Mouse (Mus musculus) stomach, postnatal 0 days (tissue): ENCODE data around the gene Tas2r135.

ENCODE experiments used
- CTCF ChIP-seq: IDR thresholded peaks from 2 replicates; pipeline ENCODE4 v1.5.1; 2016; ENCODE audit warnings: antibody characterized with exemption, low read depth, mild to moderate bottlenecking, moderate library complexity
- EP300 ChIP-seq: optimal IDR thresholded peaks from 2 replicates; pipeline ENCODE3; 2016; ENCODE audit warnings: antibody characterized with exemption

DNA sequence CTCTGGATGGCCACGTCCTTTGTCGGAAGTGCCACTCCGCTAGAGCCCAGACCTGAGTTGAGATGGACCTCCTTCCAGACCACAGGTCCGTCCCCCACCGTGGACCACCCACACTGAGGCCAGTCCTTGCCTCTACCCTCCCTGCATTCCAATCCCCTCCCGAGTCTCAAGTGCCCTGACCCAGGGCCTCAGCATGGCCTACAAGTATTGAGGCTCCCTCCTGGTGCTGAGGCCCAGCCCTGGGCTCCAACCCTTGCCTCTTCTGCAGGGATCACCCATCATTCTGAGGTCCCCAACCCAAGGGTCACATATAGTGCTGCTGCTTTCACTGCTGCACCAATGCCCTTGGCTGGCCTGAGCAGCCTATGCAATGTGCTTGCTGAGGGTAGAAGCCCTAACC is 47.3 kb upstream of the Tas2r135 start:
- TF ChIP-seq CTCF, result no peak
- no peak for TF ChIP-seq EP300
